Mouse (Mus musculus): ENCODE data around the gene Sbk3.
"Not testable (repeated sequence)": the region's sequence is repeated elsewhere in the genome, so short reads cannot be mapped to it uniquely, and the experiment has no call there.

The Sbk3 gene

DNA sequence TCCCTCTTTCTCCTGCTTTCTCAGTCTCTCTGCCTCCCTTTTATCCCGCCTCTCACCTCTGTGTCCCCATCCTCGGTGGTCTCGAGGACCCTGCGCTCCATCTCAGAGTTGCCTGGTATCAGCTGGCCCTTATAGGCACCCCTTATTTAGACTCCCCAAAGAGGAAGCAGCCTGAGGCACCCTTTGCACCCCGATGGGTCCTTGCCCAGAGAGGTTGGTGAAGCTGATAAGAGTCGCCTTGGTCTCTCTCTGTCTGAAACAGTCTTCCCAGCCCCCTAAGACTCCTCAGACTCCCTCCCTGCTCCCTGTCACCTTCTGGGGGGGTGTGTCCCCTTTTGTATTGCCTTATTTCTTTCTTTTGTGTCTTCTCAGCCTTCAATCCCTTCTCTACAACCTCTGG, at the start of gene Sbk3:
Gene Sbk3 (minus strand): TSS at position 101 of the 400 bp plus-strand sequence.
- DNase-seq (ENCODE audit: extremely low spot score, low read depth, low spot score): no peak

DNA sequence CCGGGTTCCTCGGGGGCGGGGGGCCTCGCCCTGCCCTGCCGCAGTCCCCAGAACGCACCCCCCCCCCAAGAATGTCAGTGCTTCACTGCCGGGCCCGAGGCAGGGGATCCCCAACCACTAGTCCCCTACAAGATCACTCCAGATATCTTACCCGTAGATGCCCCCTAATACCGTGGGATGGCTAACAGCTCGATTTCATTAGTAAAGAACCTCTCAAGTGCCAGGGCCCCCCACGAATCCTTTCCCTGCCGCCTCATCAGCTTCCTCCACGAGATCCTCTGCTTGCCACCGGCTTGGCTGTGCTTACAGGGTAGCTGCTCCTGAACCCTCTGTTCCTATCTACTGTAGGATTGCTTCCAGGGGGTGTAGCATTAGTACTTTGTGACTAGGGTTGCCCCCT, 49.7 kb upstream of the Sbk3 start:
- DNase-seq (ENCODE audit: extremely low spot score, low read depth, low spot score): no peak

DNA sequence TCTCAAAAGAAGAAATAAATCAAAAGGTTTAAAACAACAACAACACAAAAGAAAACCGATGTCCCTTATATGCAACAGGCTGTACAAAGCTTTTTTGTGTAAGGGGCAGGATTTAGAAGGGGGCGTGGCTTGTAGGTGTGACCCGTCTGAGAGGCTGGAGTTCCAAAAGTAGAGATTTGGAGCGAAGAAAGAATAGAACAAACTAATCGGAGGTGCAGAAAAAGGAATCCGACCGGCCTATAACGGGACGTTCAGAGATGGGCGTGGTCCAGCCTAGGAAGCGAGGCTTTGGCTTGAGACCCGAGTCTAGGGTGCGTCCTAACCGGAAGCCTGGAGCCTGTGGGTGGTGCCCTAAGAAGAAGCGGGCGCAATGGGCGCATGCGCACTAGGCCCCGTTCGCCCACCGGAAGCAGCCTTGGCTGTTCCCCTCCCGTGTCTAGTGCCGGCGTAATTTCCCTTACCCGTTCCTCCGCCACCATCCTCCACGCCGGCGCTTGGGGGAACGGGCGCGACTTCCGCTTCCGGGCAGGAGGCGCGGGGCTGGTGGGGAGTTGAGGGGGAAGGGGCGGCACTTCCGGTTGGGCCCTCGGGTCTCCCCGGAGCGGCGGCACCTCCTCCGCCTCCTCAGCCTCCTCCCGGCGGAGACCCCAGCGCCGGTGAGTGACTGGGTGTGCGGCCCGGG, 49.2 kb upstream of the Sbk3 start, which contains the start of the genes Zfp865 and Ccdc106:
Gene Zfp865 (plus strand): TSS at position 377 of the 682 bp plus-strand sequence.
Gene Ccdc106 (plus strand): TSS at position 554 of the 682 bp plus-strand sequence.
- peak; percentile 94 for DNase-seq (ENCODE audit: extremely low spot score, low read depth, low spot score)

DNA sequence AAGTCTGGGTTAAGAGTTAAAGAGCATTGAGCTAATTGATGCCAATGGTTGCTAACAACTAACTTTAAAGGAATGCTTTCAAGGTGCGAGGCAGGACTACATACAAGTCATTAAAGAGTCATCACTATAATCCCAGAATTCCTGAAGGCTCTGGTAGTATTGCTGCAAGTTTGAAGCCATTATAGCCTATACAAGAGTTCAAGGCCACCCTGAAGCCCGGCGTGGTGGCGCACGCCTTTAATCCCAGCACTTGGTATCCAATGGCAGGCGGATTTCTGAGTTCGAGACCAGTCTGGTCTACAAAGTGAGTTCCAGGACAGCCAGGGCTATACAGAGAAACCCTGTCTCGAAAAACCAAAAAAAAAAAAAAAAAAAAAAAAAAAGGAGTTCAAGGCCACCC, 48.6 kb upstream of the Sbk3 start:
- DNase-seq (ENCODE audit: extremely low spot score, low read depth, low spot score): not testable (repeated sequence)

DNA sequence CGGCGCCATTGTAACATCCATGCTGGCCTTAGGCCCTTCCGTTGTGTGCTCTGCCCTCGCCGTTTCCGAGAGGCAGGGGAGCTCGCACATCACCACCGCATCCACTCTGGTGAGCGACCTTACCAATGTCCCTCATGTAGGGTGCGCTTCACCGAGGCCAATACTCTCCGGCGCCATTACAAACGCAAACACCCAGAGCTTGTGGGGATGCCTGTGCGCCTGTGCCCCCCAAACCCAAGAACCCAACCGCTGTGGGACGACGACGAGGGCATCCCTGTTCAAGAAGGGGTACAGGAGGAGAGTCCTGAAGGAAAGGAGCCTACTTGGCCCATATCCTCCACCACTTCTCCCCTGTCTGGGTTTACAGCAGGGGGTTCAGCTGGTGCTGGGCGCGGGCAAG, 47.0 kb upstream of the Sbk3 start:
- DNase-seq (ENCODE audit: extremely low spot score, low read depth, low spot score): no peak

DNA sequence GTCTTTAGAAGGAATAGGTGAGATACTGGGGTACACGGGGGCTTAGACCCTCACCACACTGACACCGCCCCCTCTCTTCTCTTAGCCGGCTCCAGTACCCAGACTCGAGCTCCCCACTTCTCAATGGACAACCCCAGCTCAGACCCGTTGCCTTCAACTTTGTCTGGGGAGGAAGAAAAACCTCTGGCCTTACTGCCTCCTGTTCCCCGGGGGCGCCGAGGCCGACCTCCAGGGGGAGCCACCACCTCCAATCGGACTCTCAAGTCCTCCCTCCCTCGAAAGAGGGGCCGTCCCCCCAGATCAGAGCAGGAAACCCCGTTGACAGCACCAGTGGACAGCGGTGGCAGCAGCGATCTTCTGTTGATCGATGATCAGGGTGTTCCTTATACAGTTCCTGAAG, 46.4 kb upstream of the Sbk3 start:
- DNase-seq (ENCODE audit: extremely low spot score, low read depth, low spot score): no peak

DNA sequence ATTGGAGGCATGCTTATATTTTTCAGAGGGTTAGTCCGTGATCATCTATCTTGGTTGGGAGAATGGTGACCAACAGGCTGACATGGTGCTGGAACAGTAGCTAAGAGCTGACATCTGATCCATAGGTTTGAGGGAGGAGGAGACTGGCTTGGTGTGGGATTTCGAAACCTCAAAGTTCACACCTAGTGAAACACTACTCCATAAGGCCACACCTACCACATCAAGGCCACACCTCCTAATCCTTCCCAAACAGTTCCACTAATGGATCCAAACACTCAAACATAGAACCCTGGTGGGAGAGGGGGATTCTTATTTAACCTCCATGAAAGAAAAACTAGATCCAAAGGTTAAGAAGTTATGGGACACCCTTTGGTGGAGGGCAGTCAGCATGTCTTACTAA, 46.0 kb upstream of the Sbk3 start:
- DNase-seq (ENCODE audit: extremely low spot score, low read depth, low spot score): no peak

GRCm38 (mm10) chr7:5016057-5016456, 45.1 kb upstream of the Sbk3 start:
- DNase-seq (ENCODE audit: extremely low spot score, low read depth, low spot score): no peak

- DNase-seq (ENCODE audit: extremely low spot score, low read depth, low spot score): peak; percentile 73
These were observed 44.4 kb upstream of the Sbk3 start, which contains the start of gene Gm44973 for GRCm38 (mm10) chr7:5015118-5016001. Gene Gm44973 (plus strand): TSS chr7:5015496.

- DNase-seq (ENCODE audit: extremely low spot score, low read depth, low spot score): peak; percentile 95
These were observed 43.5 kb upstream of the Sbk3 start, which contains the start of the genes Zfp524 and Fiz1 for GRCm38 (mm10) chr7:5014251-5015117. Gene Zfp524 (plus strand): TSS chr7:5014415. Gene Fiz1 (minus strand): TSS chr7:5014697.

DNA sequence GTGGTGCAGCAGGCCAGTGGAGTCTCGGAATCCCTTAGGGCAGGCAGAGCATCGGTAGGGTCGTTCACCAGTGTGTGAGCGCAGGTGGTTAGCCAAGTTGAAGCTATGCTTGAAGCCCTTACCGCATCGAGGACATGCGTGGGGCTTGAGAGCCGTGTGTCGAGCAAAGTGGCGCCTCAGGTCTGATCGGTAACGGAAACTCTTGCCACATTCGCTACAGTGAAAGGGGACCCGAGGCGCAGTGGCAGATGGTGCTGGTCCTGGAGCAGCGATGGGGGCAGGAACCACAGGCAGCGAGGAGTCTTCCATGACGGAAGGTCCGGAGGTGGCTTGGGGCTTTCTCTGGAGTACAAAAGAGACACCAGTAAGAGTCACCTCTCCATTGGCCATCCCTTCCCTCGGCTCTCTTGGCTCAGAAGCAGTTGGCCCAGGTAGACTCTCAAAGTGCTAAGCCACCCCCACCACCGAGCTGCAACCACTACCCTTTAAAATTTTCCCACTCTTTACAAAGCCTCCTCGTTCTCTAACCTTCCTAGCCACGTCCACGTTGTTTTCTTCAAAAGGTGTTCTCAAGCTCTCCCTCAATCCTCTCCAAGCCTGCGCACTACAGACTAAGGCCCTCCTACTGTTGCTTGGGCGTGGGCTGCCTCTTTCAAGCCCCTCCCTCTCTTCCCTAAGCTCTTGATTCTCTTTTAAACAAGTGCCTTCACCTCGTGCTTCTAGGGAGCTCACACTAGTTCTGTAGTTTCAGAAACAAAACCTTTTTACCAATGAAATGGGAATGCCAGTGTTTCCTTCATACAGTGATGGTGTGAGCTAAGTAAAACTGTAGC, 41.9 kb upstream of the Sbk3 start:
- DNase-seq (ENCODE audit: extremely low spot score, low read depth, low spot score): no peak

DNA sequence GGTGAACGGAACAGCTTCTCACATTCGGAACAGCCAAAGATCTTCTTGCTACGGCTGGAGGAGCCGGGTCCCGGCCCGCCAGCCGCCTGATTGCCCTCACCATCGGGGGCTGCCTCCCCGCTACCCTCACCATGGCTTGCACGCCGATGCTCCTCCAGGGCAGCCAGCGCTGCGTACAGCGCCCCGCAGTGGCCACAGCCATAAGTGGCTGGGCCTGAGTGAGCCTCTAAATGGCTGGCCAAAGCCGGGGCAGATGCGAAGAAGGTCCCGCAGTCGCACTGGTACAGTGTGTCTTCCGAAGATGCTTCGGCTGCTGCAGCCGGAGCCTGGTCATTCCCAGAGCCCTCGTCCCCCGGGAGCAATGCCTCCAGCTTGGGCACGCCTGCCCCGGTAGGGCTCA, 37.3 kb upstream of the Sbk3 start:
- DNase-seq (ENCODE audit: extremely low spot score, low read depth, low spot score): no peak

DNA sequence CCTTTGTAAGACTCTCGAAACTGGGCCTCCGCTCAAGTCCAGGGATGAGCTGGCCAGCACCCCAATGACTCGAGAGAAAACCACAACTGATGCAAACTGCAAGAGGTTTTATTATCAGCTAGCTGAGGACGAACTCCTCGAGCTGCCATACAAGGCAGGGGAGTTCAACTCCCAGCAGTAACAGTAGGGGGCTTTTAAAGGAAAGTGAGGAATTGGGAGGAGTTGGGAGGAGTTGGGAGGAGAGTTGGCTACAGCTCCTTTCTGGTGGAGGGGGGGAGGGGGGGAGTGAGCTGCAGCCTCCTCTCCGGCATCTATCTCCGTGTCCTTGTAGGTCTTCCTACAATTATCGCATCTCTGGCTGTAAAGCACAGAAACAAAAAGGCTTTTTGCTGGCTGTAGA, 31.9 kb upstream of the Sbk3 start:
- DNase-seq (ENCODE audit: extremely low spot score, low read depth, low spot score): not testable (repeated sequence)

- no peak for DNase-seq (ENCODE audit: extremely low spot score, low read depth, low spot score)
These were observed 28.9 kb upstream of the Sbk3 start for GRCm38 (mm10) chr7:4999876-5000275.

GRCm38 (mm10) chr7:4996934-4997333, 26.0 kb upstream of the Sbk3 start:
- no peak for DNase-seq (ENCODE audit: extremely low spot score, low read depth, low spot score)

DNA sequence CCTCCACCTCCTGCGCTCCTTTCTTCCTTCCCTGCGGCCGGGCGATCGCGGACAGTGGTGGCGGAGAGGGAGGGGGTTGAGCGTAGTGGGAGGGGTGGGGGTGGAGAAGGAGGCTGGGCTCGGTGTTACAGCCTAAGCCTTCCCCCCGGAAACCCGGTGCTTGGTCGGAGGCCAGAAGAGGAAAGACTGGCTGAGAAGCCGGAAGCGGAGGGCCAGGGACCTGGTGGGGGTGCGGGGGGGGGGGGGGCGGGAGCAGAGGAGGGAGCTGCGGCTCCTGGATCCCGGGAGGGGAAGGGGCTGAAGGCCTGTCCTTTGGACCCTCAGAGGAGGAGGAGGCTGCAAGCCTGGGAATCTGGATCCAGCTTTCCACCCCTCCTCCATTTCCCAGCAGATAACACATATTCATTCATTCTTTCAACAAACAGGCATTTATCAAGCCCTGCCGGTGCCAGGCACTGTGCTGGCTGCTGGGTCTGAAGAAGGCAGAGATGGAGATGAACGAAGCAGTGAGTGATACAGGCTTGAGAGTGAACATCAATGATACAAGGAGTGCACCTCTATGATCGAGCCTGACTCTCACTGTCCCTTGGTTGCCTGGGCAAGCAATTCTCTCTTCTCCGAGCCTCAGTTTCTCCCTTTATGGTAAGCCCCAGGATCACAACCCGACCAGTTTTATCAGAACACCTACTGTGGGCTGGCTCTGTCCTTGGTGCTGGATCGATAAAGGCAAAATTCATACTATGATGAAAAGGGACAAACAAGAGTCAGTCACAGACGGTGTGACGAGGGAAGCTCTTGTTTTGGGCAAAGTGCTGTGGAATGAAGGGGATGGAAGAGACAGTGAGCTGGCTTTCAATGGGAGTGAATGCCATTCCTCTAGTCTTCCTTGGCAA, 25.3 kb upstream of the Sbk3 start, which contains the start of gene Zfp579:
Gene Zfp579 (minus strand): TSS at position 156 of the 893 bp plus-strand sequence.
- peak; percentile 69 for DNase-seq (ENCODE audit: extremely low spot score, low read depth, low spot score)

DNA sequence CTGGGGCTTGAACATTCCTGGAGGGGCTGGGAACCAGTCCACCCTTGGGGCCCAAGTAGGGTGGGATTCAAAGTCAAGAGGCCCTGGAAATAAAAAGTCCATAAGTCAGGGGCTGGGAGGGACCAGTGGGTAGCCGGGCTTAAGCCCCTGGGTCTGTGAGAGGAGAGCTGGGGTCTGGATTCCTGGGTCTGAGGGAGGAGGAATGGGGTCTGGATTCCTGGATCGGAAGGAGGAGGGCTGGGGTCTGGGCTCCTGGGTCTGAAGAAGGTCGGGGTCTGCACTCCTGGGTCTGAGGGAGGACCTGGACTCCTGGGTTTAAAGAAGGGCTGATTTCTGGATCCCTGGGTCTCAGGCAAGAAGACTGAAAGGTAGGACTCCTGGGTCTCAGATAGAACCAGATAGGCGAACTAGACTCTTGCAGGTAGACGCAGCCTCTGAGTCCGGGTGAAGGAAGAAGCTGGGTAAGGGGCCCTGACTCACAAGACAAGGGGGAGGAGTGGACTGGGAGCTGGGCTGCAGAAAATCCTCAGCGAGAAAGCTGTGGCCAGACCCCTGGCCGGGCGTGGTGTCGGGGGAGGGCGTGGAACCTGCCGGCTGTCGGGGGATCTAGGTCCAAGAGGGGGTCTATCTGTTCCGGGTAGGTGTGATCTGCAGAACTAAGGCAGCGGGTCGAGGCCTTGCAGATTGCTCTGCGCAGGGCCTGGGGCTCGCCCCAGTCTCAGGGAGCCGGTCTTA, 24.5 kb upstream of the Sbk3 start:
- no peak for DNase-seq (ENCODE audit: extremely low spot score, low read depth, low spot score)
